Mouse (Mus musculus): ENCODE data around the gene Mlh1.

The Mlh1 gene

GRCm38 (mm10) chr9:111213501-111213900 lies 58.1 kb downstream of the Mlh1 start:
- no peak for DNase-seq (ENCODE audit: low spot score)

- no peak for DNase-seq (ENCODE audit: low spot score)
Observed at GRCm38 (mm10) chr9:111211122-111212041, 60.2 kb downstream of the Mlh1 start.

GRCm38 (mm10) chr9:111210412-111210811 lies 61.2 kb downstream of the Mlh1 start:
- no peak for DNase-seq (ENCODE audit: low spot score)

- DNase-seq (ENCODE audit: low spot score): peak; percentile 15
Observed at GRCm38 (mm10) chr9:111209158-111209699, 62.4 kb downstream of the Mlh1 start.

- DNase-seq (ENCODE audit: low spot score): no peak
Observed at GRCm38 (mm10) chr9:111208185-111208584, 63.4 kb downstream of the Mlh1 start.

- no peak for DNase-seq (ENCODE audit: low spot score)
Observed at GRCm38 (mm10) chr9:111207683-111208082, 63.9 kb downstream of the Mlh1 start.

- no peak for DNase-seq (ENCODE audit: low spot score)
Observed at GRCm38 (mm10) chr9:111204601-111205375, 66.8 kb downstream of the Mlh1 start.

GRCm38 (mm10) chr9:111200208-111200607 lies 71.4 kb downstream of the Mlh1 start:
- no peak for DNase-seq (ENCODE audit: low spot score)

- DNase-seq (ENCODE audit: low spot score): no peak
Observed at GRCm38 (mm10) chr9:111198332-111198731, 73.3 kb downstream of the Mlh1 start.

GRCm38 (mm10) chr9:111197712-111198111 lies 73.9 kb downstream of the Mlh1 start:
- DNase-seq (ENCODE audit: low spot score): no peak

GRCm38 (mm10) chr9:111197116-111197515 lies 74.5 kb downstream of the Mlh1 start:
- no peak for DNase-seq (ENCODE audit: low spot score)

GRCm38 (mm10) chr9:111193211-111193610 lies 78.4 kb downstream of the Mlh1 start:
- no peak for DNase-seq (ENCODE audit: low spot score)

- DNase-seq (ENCODE audit: low spot score): no peak
Observed at GRCm38 (mm10) chr9:111188731-111189130, 82.9 kb downstream of the Mlh1 start.

GRCm38 (mm10) chr9:111186861-111187260 lies 84.7 kb downstream of the Mlh1 start:
- DNase-seq (ENCODE audit: low spot score): no peak

GRCm38 (mm10) chr9:111184929-111185328 lies 86.7 kb downstream of the Mlh1 start:
- DNase-seq (ENCODE audit: low spot score): no peak

GRCm38 (mm10) chr9:111182176-111182575 lies 89.4 kb downstream of the Mlh1 start:
- DNase-seq (ENCODE audit: low spot score): peak; percentile 23

- DNase-seq (ENCODE audit: low spot score): no peak
Observed at GRCm38 (mm10) chr9:111178971-111179370, 92.6 kb downstream of the Mlh1 start.
